Mouse (Mus musculus): ENCODE measurements around the gene Hdac10.

The Hdac10 gene

GRCm38 (mm10) chr15:89125351-89125750 lies 3.1 kb downstream of the Hdac10 start:
- in situ Hi-C loops (cut with MboI, MseI): no loop called here

GRCm38 (mm10) chr15:89124312-89124711 lies 4.2 kb downstream of the Hdac10 start:
- in situ Hi-C loops (cut with MboI, MseI): no loop called here

- in situ Hi-C loops (cut with MboI, MseI): no loop called here
Observed at GRCm38 (mm10) chr15:89123595-89123994, 4.9 kb downstream of the Hdac10 start.

- in situ Hi-C loops (cut with MboI, MseI): no loop called here
Observed at GRCm38 (mm10) chr15:89122649-89123366, 5.7 kb downstream of the Hdac10 start, which contains the start of gene Tubgcp6. Gene Tubgcp6, minus strand, starts transcription at chr15:89123112.

GRCm38 (mm10) chr15:89118007-89118406 lies 10.5 kb downstream of the Hdac10 start:
- in situ Hi-C loops (cut with MboI, MseI): no loop called here

- in situ Hi-C loops (cut with MboI, MseI): no loop called here
Observed at GRCm38 (mm10) chr15:89110147-89110546, 18.4 kb downstream of the Hdac10 start.

- in situ Hi-C loops (cut with MboI, MseI): no loop called here
Observed at GRCm38 (mm10) chr15:89106976-89107375, 21.5 kb downstream of the Hdac10 start.

- in situ Hi-C loops (cut with MboI, MseI): no loop called here
Observed at GRCm38 (mm10) chr15:89106073-89106472, 22.4 kb downstream of the Hdac10 start.

GRCm38 (mm10) chr15:89104425-89104824 lies 24.1 kb downstream of the Hdac10 start:
- in situ Hi-C loops (cut with MboI, MseI): no loop called here

GRCm38 (mm10) chr15:89103921-89104320 lies 24.6 kb downstream of the Hdac10 start:
- in situ Hi-C loops (cut with MboI, MseI): no loop called here

GRCm38 (mm10) chr15:89102646-89103045 lies 25.9 kb downstream of the Hdac10 start:
- in situ Hi-C loops (cut with MboI, MseI): no loop called here

GRCm38 (mm10) chr15:89100823-89101222 lies 27.7 kb downstream of the Hdac10 start:
- in situ Hi-C loops (cut with MboI, MseI): no loop called here

GRCm38 (mm10) chr15:89098616-89099015 lies 29.9 kb downstream of the Hdac10 start:
- in situ Hi-C loops (cut with MboI, MseI): no loop called here

- in situ Hi-C loops (cut with MboI, MseI): no loop called here
Observed at GRCm38 (mm10) chr15:89097450-89097849, 31.1 kb downstream of the Hdac10 start.

GRCm38 (mm10) chr15:89092181-89092580 lies 36.3 kb downstream of the Hdac10 start:
- in situ Hi-C loops (cut with MboI, MseI): no loop called here

- in situ Hi-C loops (cut with MboI, MseI): no loop called here
Observed at GRCm38 (mm10) chr15:89090662-89091061, 37.8 kb downstream of the Hdac10 start.

- in situ Hi-C loops (cut with MboI, MseI): no loop called here
Observed at GRCm38 (mm10) chr15:89089248-89090051, 39.0 kb downstream of the Hdac10 start.

GRCm38 (mm10) chr15:89088607-89089247 lies 39.8 kb downstream of the Hdac10 start, which contains the start of gene Selenoo:
Gene Selenoo, plus strand, starts transcription at chr15:89089084.
- in situ Hi-C loops (cut with MboI, MseI): no loop called here

- in situ Hi-C loops (cut with MboI, MseI): no loop called here
Observed at GRCm38 (mm10) chr15:89084826-89085225, 43.7 kb downstream of the Hdac10 start.

- in situ Hi-C loops (cut with MboI, MseI): no loop called here
Observed at GRCm38 (mm10) chr15:89083906-89084305, 44.6 kb downstream of the Hdac10 start.

GRCm38 (mm10) chr15:89078208-89078836 lies 50.2 kb downstream of the Hdac10 start:
- in situ Hi-C loops (cut with MboI, MseI): no loop called here

Data from T-helper 1 cell (primary cell).